8 mouse cellular contexts compared by ENCODE assay signal in the genomic region with DNA sequence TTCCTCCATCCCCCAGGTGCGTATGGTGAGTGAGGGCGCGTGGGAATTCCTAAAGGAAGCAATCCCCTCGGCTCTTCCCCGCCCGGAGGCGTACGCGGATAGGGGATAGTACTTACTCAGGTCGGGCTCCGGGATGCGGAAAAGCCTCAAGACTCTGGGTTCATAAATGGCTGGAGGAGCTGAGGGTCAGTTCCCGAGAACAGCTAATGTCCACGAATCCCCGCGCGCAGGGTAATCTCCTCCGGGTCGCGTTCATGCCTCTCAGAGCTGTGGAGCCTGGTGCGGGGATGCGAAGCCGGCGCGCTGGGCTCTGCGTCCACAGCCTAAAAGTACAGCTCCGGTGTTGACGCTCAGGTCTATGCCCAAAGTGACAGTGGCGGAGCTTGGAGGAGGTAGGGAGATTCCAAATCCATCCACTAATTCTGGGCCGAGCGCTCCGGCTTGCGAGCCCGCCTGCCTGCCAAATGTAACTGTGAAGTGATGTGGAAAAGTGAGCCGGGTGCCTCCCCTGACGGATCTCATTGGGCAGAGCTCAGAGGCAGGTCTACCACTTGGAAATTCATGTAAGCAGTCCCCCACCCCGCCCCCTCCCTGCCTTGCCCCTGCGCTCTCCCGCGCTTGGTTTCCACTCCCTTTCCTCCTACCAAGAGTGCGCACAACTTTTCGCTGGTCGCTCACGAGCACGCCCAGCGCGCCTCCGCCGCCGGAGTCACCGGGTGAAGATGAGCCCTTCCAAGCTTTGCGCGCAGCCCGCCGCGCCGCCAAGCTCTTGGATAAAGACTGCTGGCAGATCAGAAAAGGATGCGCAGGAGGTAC. TPM values are rescaled to one million over a fixed set of nuclear protein-coding genes. Genes with fewer than 3 reads are reported as not detected.
DNase-seq lines count a peak whose midpoint lies in the region; ATAC-seq lines count a peak whose summit lies in the region.

A gene (minus strand): TSS at position 506 of the 816 bp plus-strand sequence.

- peak within 1 kb of the TSS; percentile 46 for H3K4me3 ChIP-seq in stomach, embryonic 15.5 days (replicated peaks)

- peak within 1 kb of the TSS; percentile 82 for H3K4me2 ChIP-seq in stomach, embryonic 15.5 days

- no peak within 1 kb of the TSS for H3K9ac ChIP-seq in stomach, embryonic 15.5 days

- peak; percentile 71; the same call in 1 of the 2 replicates for ATAC-seq in stomach, embryonic 15.5 days (ENCODE audit: insufficient read depth, low FRiP score, low read depth)

- H3K27ac ChIP-seq in stomach, embryonic 15.5 days, result no peak within 1 kb of the TSS

- peaks cover 11% of the 10 kb centered on the region; the same call in 1 of the 2 replicates for H3K4me1 ChIP-seq in stomach, embryonic 15.5 days

- no peaks in the 10 kb centered on the region for H3K9me3 ChIP-seq in stomach, embryonic 15.5 days

- H3K36me3 ChIP-seq in stomach, embryonic 15.5 days, result no peaks in the 10 kb centered on the region

- DNase-seq in heart, adult 11 months, result peak; percentile 82
- no peak for DNase-seq in heart, adult 8-10 months (ENCODE audit: low spot score)
- DNase-seq in cerebellum, postnatal 10 days, result peak; percentile 91 to 93
- DNase-seq in frontal cortex, postnatal 10 days (ENCODE audit: low spot score in 2 of 2), result peak; percentile 62 to 72
- peak; percentile 76 to 92 for DNase-seq in layer of hippocampus, adult 18-20 months (ENCODE audit: low spot score in 2 of 2)
- peak; percentile 10 to 35 for DNase-seq in lung, postnatal 4 days
- DNase-seq in ovary, postnatal 14 days (ENCODE audit: low spot score), result no peak

- WGBS in stomach, embryonic 15.5 days, result under 1% methylated on average over 58 of the region's 58 CpGs

- H3K27me3 ChIP-seq in stomach, embryonic 15.5 days (replicated peaks), result peaks cover 26% of the 10 kb centered on the region

RNA-seq across cellular contexts. Expression of the gene that starts here (rescaled TPM):
- 1 to 10 TPM in 2 of 4 experiments, under 1 TPM in 2; 0.34 to 1.3 (median 0.72) TPM for total RNA-seq in heart, adult 8-10 months (2022)
- total RNA-seq in layer of hippocampus, adult 18-20 months (2021), result 10 to 100 TPM; 68.2 to 75.5 TPM
- 1.9 and 2.0 TPM in 2 replicates for polyA plus RNA-seq in stomach, embryonic 15.5 days (2015; fragmentation: Nextera tagmentation; extraction: Ambion mirVana)

Comparison
In these comparisons a context has a peak if more than half of its experiments do, and no peak if none do; other contexts are left out.
1. RNA of the gene that starts here (total RNA-seq): 68.2 to 75.5 TPM in layer of hippocampus, adult 18-20 months; 0.34 to 1.3 TPM in heart, adult 8-10 months; every median in the first group is over 10 times any median in the second.
2. DNase-seq: peak in heart, adult 11 months (single experiment), cerebellum, postnatal 10 days (2 of 2), frontal cortex, postnatal 10 days (2 of 2), layer of hippocampus, adult 18-20 months (2 of 2) and lung, postnatal 4 days (2 of 2); none in heart, adult 8-10 months (single experiment) and ovary, postnatal 14 days (single experiment).